Mouse (Mus musculus) right cerebral cortex, postnatal 36 days (tissue): ENCODE measurements around the gene Mcoln3.

Source experiments
- DNase-seq, 2 experiments: peaks; one replicate each; pipeline ENCODE4 v3.0.0; 2022; ENCODE audit warnings: low spot score in 2 of 2, mixed read lengths in 1 of 2

The Mcoln3 gene

GRCm38 (mm10) chr3:146174215-146174614, 57.0 kb downstream of the Mcoln3 start:
- no peak for DNase-seq

DNA sequence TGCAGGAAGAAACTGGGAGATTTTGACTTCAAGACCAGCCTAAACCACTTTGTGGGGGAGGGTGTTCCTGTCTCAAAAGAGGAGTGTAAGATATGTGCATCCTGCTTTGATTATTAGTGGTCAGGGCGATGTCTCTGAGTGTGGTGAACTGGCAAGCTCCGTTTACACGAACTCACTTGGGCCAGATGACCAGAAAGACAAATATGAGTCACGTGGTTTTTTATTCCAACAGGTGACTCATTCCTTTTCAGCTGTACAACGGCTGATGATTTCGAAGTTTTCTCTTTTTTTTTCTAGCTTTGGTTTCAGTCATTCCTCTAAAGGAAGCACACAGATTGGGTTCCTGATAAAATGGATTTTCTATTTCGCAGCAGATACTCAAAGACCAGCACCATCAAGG, 60.0 kb downstream of the Mcoln3 start:
- no peak for DNase-seq

DNA sequence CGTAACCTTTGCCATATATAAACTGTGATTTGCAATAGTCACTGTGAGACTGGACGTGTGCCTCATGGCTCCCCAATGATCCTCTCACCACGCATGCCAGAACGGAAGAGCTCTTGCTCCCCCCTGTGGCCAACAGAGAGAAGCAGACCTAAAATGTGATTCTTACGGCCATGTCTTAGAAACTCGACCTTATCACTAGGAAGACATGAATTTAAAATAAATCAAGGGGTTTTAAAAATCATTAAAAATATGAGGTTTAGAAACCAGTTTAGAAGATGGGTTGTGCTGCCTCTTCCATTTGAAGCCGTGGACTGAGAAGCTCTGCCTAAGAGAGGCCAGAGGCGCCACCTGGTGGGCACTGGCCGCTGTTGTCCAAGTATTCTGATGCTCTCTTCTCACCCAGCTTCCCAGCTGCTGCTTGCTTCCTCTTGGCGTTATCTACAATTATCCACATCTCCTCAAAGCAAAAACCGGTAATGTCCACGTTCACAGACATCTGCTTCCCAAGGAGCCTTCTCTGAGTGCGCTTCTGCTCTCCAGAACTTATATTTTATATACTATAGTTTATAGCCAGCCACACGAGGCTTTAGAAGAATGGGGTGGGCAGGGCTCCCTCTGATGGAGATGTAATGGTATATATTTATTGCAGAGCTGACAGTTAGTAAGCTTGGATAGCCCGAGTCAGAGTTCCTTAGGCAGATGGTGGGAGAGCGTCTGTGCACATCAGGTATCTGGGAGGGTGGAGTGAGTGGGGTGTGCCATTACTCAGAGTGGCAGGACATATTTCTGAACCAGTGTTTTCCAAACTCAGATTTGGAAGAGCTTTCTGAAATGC, 60.7 kb downstream of the Mcoln3 start:
- DNase-seq = peak; percentile 68 to 78

- DNase-seq = no peak
These were observed 63.1 kb downstream of the Mcoln3 start for GRCm38 (mm10) chr3:146180341-146180740.

DNA sequence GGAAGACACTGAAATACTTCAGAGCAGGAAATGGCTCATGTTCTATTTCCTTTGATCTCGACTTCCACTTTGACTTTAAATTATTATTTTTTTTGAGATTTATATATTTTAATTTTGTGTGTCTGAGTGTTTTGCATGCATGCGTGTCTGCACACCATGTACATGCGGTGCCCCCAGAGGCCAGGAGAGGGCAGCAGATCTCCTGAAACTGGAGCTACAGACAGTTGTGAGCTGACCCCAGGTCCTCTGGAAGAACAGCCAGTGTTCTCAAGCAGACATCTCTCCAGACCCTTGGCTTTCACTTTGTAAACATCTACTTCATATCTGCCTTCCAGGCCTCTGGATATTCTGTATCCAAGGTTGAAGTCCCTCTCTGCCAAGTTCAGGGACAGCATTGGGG, 63.7 kb downstream of the Mcoln3 start:
- peak in 1 of 2 experiments; percentile 31 for DNase-seq

DNA sequence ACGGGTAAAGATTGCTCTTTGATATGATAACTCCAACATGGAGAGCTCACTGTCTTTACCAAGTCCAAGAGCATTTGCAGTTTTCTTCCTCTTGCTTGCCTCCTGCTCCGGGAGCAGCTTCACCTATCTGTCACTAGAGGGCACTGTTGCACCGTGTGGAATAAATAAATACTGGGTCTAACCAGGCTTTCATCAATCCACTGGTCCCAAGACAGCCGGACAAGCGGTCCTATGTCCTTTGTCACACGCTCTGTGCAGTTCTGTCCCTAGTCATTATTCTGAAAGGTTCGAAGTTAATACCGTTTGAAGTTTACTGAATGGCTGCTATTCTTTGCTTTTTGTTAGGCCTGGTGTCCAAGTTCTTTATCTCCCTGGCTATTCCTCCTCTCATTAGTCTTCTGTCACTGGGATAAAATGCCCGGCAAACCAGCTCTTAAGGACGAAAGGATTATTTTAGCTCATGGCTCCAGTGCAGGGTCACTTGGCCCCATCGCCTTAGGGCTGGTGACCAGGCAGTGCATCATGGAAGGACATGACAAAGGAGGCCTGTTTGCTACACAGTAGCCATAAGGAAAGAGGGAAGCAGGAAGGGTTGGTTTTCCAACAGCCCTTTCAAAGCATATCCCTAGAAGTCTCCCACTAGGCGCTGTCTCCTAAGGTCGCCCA, 67.9 kb downstream of the Mcoln3 start:
- peak; percentile 65 to 67 for DNase-seq

DNA sequence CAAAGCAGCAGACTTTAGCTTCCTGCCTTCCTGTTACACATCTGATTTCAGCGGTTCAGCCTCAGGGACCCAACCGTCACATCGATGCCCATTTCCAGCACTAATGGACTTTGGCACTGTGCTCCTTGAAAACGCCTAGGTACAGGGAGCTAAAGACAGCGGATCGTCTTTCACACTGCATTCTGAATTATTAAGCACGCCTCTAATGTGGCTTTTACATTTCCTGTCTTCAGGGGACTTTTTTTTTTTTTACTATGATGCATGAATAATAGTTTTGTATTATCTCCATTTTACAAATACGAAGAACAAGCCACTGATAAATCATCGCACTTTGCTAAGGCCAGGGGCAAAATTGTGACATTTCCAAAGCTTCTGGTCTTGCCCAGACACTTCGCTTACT, 68.8 kb downstream of the Mcoln3 start:
- DNase-seq = no peak

DNA sequence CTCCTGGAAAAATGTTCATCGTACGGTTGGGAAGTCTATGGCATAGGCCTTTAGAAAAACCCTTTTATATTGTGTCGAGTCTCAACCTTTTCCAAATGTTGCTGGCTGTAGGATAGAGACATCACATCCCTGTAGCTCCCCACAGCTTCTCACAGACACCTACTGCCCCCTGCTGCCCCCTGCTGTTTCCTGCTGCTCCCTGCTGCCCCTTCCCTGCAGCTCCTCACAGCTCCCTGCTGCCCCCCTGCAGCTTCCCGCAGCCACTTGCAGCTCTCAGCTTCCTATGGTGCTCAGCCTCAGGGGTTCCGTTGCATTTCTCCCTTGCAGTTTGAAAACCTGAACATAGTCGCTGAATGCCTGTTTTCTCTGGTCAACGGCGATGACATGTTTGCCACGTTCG, 72.7 kb downstream of the Mcoln3 start:
- no peak for DNase-seq
